Mouse (Mus musculus): ENCODE measurements around the gene Lamp3. TPM values are rescaled to one million over a fixed set of nuclear protein-coding genes. Genes with fewer than 3 reads are reported as not detected.
"Not testable (repeated sequence)": the region's sequence is repeated elsewhere in the genome, so short reads cannot be mapped to it uniquely, and the experiment has no call there.

Gene Lamp3
- not detected in 2 replicates for polyA plus RNA-seq (2012; rRNA removed)

GRCm38 (mm10) chr16:19706216-19706615 is at the start of gene Lamp3:
Gene Lamp3, minus strand, starts transcription at chr16:19706375.
- no peaks in the 10 kb centered on the region for H3K27me3 ChIP-seq (ENCODE audit: control insufficient read depth, insufficient read depth, low read length)
- no peaks in the 10 kb centered on the region for H3K36me3 ChIP-seq (ENCODE audit: control insufficient read depth, insufficient read depth, low read length)
- H3K27ac ChIP-seq (ENCODE audit: insufficient read depth, low read depth, low read length), result no peak within 1 kb of the TSS
- no peak within 1 kb of the TSS for H3K4me3 ChIP-seq (ENCODE audit: low read depth, low read length)
- no peaks in the 10 kb centered on the region for H3K4me1 ChIP-seq (ENCODE audit: control insufficient read depth, insufficient read depth, insufficient read length, low read length)
- TF ChIP-seq CTCF (IDR thresholded peaks at IDR 0.05; ENCODE audit: extremely low read depth, insufficient read length, insufficient replicate concordance, low read depth, low read length), result no peak
- no peak for TF ChIP-seq POLR2A (IDR thresholded peaks at IDR 0.05; ENCODE audit: low read depth, low read length)

GRCm38 (mm10) chr16:19732896-19733295 is 26.7 kb upstream of the Lamp3 start:
- Histone ChIP-seq H3K4me3 (ENCODE audit: low read depth, low read length) (no peak overlapping the region), H3K27ac (ENCODE audit: insufficient read depth, low read depth, low read length) (no peak overlapping the region), H3K36me3 (ENCODE audit: control insufficient read depth, insufficient read depth, low read length) (no peaks in the 10 kb centered on the region), H3K27me3 (ENCODE audit: control insufficient read depth, insufficient read depth, low read length) (no peaks in the 10 kb centered on the region), H3K4me1 (ENCODE audit: control insufficient read depth, insufficient read depth, insufficient read length, low read length) (no peaks in the 10 kb centered on the region)
- TF ChIP-seq POLR2A (IDR thresholded peaks at IDR 0.05; ENCODE audit: low read depth, low read length) (no peak), CTCF (IDR thresholded peaks at IDR 0.05; ENCODE audit: extremely low read depth, insufficient read length, insufficient replicate concordance, low read depth, low read length) (no peak)
- whole genome bisulfite sequencing, result 78% methylated on average over 1 of the region's 1 CpGs

- H3K27me3 ChIP-seq (ENCODE audit: control insufficient read depth, insufficient read depth, low read length); H3K27ac ChIP-seq (ENCODE audit: insufficient read depth, low read depth, low read length); H3K4me3 ChIP-seq (ENCODE audit: low read depth, low read length); H3K4me1 ChIP-seq (ENCODE audit: control insufficient read depth, insufficient read depth, insufficient read length, low read length); H3K36me3 ChIP-seq (ENCODE audit: control insufficient read depth, insufficient read depth, low read length): not testable (repeated sequence)
- 34% methylated on average over 2 of the region's 2 CpGs for WGBS
Measured at GRCm38 (mm10) chr16:19724139-19724538, 18.0 kb upstream of the Lamp3 start.

DNA sequence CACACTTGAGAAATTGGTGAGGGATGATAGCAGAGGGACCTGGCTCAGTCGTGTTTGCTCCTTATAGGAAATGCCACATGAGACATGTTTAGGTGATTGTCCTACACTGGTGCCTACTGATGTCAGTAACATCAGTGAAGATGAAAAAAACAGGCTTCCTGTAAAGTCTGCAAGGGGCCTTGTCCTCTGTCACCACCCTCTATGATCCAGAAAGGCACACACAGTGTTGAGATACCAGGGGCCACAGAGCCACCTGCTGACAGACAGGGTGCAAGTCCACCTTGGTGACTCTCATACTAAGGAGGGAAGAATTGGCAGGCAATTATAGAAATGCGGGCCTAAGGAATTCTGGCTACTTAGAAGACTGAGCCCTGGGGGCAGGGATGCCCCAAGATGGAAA is 14.8 kb upstream of the Lamp3 start:
- Histone ChIP-seq H3K27me3 (ENCODE audit: control insufficient read depth, insufficient read depth, low read length) (no peaks in the 10 kb centered on the region), H3K27ac (ENCODE audit: insufficient read depth, low read depth, low read length) (no peak overlapping the region), H3K4me3 (ENCODE audit: low read depth, low read length) (no peak overlapping the region), H3K4me1 (ENCODE audit: control insufficient read depth, insufficient read depth, insufficient read length, low read length) (no peaks in the 10 kb centered on the region), H3K36me3 (ENCODE audit: control insufficient read depth, insufficient read depth, low read length) (no peaks in the 10 kb centered on the region)
- 46% methylated on average over 2 of the region's 2 CpGs for WGBS
- TF ChIP-seq CTCF (IDR thresholded peaks at IDR 0.05; ENCODE audit: extremely low read depth, insufficient read length, insufficient replicate concordance, low read depth, low read length) (no peak), POLR2A (IDR thresholded peaks at IDR 0.05; ENCODE audit: low read depth, low read length) (no peak)

GRCm38 (mm10) chr16:19707381-19707780 is 1.2 kb upstream of the Lamp3 start:
- WGBS, result 62% methylated on average over 1 of the region's 1 CpGs
- H3K27me3 ChIP-seq (ENCODE audit: control insufficient read depth, insufficient read depth, low read length), result no peaks in the 10 kb centered on the region
- no peak overlapping the region for H3K4me3 ChIP-seq (ENCODE audit: low read depth, low read length)
- H3K36me3 ChIP-seq (ENCODE audit: control insufficient read depth, insufficient read depth, low read length), result no peaks in the 10 kb centered on the region
- no peaks in the 10 kb centered on the region for H3K4me1 ChIP-seq (ENCODE audit: control insufficient read depth, insufficient read depth, insufficient read length, low read length)
- no peak overlapping the region for H3K27ac ChIP-seq (ENCODE audit: insufficient read depth, low read depth, low read length)
- no peak for TF ChIP-seq POLR2A (IDR thresholded peaks at IDR 0.05; ENCODE audit: low read depth, low read length)
- TF ChIP-seq CTCF (IDR thresholded peaks at IDR 0.05; ENCODE audit: extremely low read depth, insufficient read length, insufficient replicate concordance, low read depth, low read length), result no peak

DNA sequence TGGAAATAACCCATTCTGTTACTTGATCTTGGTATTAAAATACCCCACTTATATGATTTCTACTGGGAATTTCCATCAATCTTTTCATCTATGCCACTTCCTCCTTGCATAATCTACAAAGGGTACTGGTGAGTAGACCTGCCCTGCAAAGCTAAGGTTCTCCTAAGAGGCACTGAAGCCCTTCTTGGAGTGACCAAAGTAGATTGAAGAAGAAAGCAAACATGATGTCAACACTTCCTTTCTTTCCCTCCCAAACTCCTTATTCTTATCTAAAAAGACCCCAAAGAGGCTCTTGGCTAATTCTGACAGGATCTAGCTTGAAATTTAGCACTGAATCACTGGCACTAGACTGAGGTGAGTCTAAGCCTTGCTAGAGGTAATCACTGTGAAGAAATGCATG is 7.0 kb downstream of the Lamp3 start:
- no peaks in the 10 kb centered on the region for H3K36me3 ChIP-seq (ENCODE audit: control insufficient read depth, insufficient read depth, low read length)
- no peaks in the 10 kb centered on the region for H3K4me1 ChIP-seq (ENCODE audit: control insufficient read depth, insufficient read depth, insufficient read length, low read length)
- no peaks in the 10 kb centered on the region for H3K27me3 ChIP-seq (ENCODE audit: control insufficient read depth, insufficient read depth, low read length)
- TF ChIP-seq POLR2A (IDR thresholded peaks at IDR 0.05; ENCODE audit: low read depth, low read length) (no peak), CTCF (IDR thresholded peaks at IDR 0.05; ENCODE audit: extremely low read depth, insufficient read length, insufficient replicate concordance, low read depth, low read length) (no peak)
- no peak overlapping the region for H3K4me3 ChIP-seq (ENCODE audit: low read depth, low read length)
- no peak overlapping the region for H3K27ac ChIP-seq (ENCODE audit: insufficient read depth, low read depth, low read length)

- Histone ChIP-seq H3K27ac (ENCODE audit: insufficient read depth, low read depth, low read length) (no peak overlapping the region), H3K4me1 (ENCODE audit: control insufficient read depth, insufficient read depth, insufficient read length, low read length) (no peaks in the 10 kb centered on the region), H3K27me3 (ENCODE audit: control insufficient read depth, insufficient read depth, low read length) (no peaks in the 10 kb centered on the region), H3K4me3 (ENCODE audit: low read depth, low read length) (no peak overlapping the region), H3K36me3 (ENCODE audit: control insufficient read depth, insufficient read depth, low read length) (no peaks in the 10 kb centered on the region)
- TF ChIP-seq POLR2A (IDR thresholded peaks at IDR 0.05; ENCODE audit: low read depth, low read length) (no peak), CTCF (IDR thresholded peaks at IDR 0.05; ENCODE audit: extremely low read depth, insufficient read length, insufficient replicate concordance, low read depth, low read length) (no peak)
- 80% methylated on average over 2 of the region's 2 CpGs for WGBS
Measured at GRCm38 (mm10) chr16:19670768-19671357, 35.3 kb downstream of the Lamp3 start.

- Histone ChIP-seq H3K27ac (ENCODE audit: insufficient read depth, low read depth, low read length) (no peak overlapping the region), H3K4me3 (ENCODE audit: low read depth, low read length) (no peak overlapping the region), H3K36me3 (ENCODE audit: control insufficient read depth, insufficient read depth, low read length) (no peaks in the 10 kb centered on the region), H3K4me1 (ENCODE audit: control insufficient read depth, insufficient read depth, insufficient read length, low read length) (no peaks in the 10 kb centered on the region), H3K27me3 (ENCODE audit: control insufficient read depth, insufficient read depth, low read length) (no peaks in the 10 kb centered on the region)
- 28% methylated on average over 1 of the region's 1 CpGs for WGBS
- TF ChIP-seq CTCF (IDR thresholded peaks at IDR 0.05; ENCODE audit: extremely low read depth, insufficient read length, insufficient replicate concordance, low read depth, low read length), result no peak
- TF ChIP-seq POLR2A (IDR thresholded peaks at IDR 0.05; ENCODE audit: low read depth, low read length), result no peak
Measured at GRCm38 (mm10) chr16:19666312-19666711, 39.9 kb downstream of the Lamp3 start.
